Mouse (Mus musculus): ENCODE measurements at regions not wholly inside any gene's neighbourhood (a gene's known extent, or its start where the extent isn't known, plus 50 kb on each side); places are given as distances from the start of the nearest gene placed in this dataset.

DNA sequence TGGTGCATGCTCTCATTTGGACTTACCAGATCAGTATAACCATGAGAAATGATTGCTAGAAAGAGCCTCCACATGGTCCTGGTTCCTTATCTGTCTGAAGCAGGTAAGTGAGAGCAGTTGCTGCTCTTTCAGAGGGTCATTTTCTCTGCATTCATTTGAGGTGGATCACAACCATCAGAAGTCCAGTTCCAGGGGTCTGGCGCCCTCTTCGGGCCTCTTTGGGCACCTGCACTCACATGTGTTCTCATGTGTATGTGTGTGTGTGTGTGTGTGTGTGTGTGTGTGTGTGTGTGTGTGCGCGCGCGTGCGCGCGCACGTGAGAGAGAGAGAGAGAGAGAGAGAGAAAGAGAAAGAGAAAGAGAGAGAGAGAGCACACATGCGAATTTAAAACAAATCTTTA lies 92.1 kb downstream of the Matn1 start:
- TF ChIP-seq GATA1 (IDR thresholded peaks at IDR 0.05; ENCODE audit: borderline replicate concordance, low read length) (no peak), FLI1 (IDR thresholded peaks at IDR 0.05; ENCODE audit: low read length) (no peak)

Measured in megakaryocyte, embryonic 14.5 days (primary cell).